Mouse (Mus musculus): ENCODE results near the gene Gngt1. TPM values are rescaled to one million over a fixed set of nuclear protein-coding genes. Genes with fewer than 3 reads are reported as not detected.

Gene Gngt1
- polyA plus RNA-seq, 1 experiment from 2014 or later, result not detected

Other genes starting within 250 kb of the Gngt1 start
- gene Calcr, start 229.1 kb upstream of the Gngt1 start, polyA plus RNA-seq (2014; fragmentation: Nextera tagmentation; extraction: Ambion mirVana), result 0.94 and 1.2 TPM in 2 replicates
- 0.46 and 0.52 TPM in 2 replicates for gene Tfpi2, start 4.9 kb upstream of the Gngt1 start, polyA plus RNA-seq (2014; fragmentation: Nextera tagmentation; extraction: Ambion mirVana)
- 15.9 and 34.6 TPM in 2 replicates for gene Gng11, start 10.1 kb downstream of the Gngt1 start, polyA plus RNA-seq (2014; fragmentation: Nextera tagmentation; extraction: Ambion mirVana)
- gene Bet1, start 93.2 kb downstream of the Gngt1 start, polyA plus RNA-seq (2014; fragmentation: Nextera tagmentation; extraction: Ambion mirVana), result 28.0 and 36.6 TPM in 2 replicates

All from neural tube, embryonic 14.5 days (tissue).